Mouse (Mus musculus): ENCODE measurements at regions not wholly inside any gene's neighbourhood (a gene's known extent, or its start where the extent isn't known, plus 50 kb on each side); places are given as distances from the start of the nearest gene placed in this dataset.

DNA sequence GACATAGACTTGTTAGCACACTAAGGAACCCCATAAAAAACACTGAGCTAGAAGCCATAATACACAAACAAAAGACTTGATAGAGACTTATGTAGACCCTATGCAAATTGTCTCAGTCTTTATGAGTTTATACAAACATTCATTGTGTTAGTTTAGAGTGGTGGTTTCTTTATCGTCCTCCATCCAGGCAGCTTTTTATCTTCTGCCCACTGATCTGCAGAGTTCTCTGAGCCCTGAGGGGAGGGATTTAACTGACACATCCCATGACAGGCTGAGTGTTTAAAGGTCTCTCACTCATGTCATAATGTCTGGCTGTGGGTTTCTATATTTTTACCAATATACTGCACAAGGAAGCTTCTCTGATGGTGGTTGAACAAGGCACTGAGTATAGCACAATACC lies 175.7 kb upstream of the Sema3d start:
- Histone ChIP-seq H3K4me3 (replicated peaks; ENCODE audit: low read depth, low read length) (no peak overlapping the region), H3K4me1 (ENCODE audit: control insufficient read depth, insufficient read depth, low read length) (no peaks in the 10 kb centered on the region), H3K27ac (replicated peaks; ENCODE audit: low read depth, low read length) (no peak overlapping the region), H3K36me3 (ENCODE audit: control insufficient read depth, insufficient read depth, low read length) (no peaks in the 10 kb centered on the region), H3K27me3 (ENCODE audit: control insufficient read depth, insufficient read depth, low read length) (no peaks in the 10 kb centered on the region), H3K9ac (replicated peaks; ENCODE audit: low read length) (no peak overlapping the region), H3K9me3 (ENCODE audit: control insufficient read depth, low read length) (no peaks in the 10 kb centered on the region), H3K4me2 (ENCODE audit: low read length) (no peak overlapping the region)
- DNase-seq: no peak
- WGBS: 40% methylated on average over 1 of the region's 1 CpGs
- no peak for ATAC-seq (ENCODE audit: low FRiP score, low TSS enrichment)

DNA sequence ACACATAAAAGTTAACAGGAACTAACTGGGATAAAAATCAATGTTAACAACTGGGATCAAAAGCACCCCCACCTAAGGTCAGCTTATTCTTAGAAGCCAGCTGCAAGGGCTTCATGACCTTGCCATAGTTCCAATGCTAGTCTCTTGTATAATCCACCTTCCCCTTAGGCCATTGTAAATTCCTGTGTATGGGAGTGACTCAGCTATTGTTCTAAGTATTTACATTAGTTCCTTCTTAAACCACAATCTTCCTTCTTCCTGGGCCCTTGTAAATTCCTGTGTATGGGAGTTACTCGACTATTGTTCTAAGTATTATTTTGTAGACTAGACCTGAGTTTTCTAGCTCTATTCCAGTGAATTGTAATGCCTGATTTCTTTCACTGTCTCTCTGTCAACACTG lies 173.6 kb upstream of the Sema3d start:
- Histone ChIP-seq H3K36me3 (ENCODE audit: control insufficient read depth, insufficient read depth, low read length) (no peaks in the 10 kb centered on the region), H3K27me3 (ENCODE audit: control insufficient read depth, insufficient read depth, low read length) (no peaks in the 10 kb centered on the region), H3K9me3 (ENCODE audit: control insufficient read depth, low read length) (no peaks in the 10 kb centered on the region), H3K4me3 (replicated peaks; ENCODE audit: low read depth, low read length) (no peak overlapping the region), H3K27ac (replicated peaks; ENCODE audit: low read depth, low read length) (no peak overlapping the region), H3K4me2 (ENCODE audit: low read length) (no peak overlapping the region), H3K4me1 (ENCODE audit: control insufficient read depth, insufficient read depth, low read length) (no peaks in the 10 kb centered on the region), H3K9ac (replicated peaks; ENCODE audit: low read length) (no peak overlapping the region)
- 84% methylated on average over 1 of the region's 1 CpGs for WGBS
- ATAC-seq (ENCODE audit: low FRiP score, low TSS enrichment) (no peak), DNase-seq (no peak)

DNA sequence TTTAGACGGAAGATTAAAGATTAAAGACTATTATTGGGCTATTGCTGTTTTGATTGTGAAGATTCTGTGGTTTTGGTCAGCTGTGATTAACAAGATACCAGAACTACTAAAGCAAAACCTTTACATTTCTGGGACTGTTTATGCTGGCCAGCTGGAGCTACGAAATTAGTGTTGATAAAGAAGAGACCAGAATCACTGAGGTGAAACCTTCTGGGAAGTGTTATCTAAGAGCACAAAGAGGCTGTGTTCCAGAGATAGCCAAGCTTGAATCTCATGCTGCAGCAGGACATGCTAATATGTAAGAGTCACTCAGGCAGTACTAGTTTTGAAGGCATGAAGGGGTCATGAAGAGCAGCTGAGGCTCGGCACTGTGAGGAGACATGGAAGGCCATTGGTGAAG lies 169.7 kb upstream of the Sema3d start:
- Histone ChIP-seq H3K27me3 (ENCODE audit: control insufficient read depth, insufficient read depth, low read length) (no peaks in the 10 kb centered on the region), H3K9ac (replicated peaks; ENCODE audit: low read length) (no peak overlapping the region), H3K4me2 (ENCODE audit: low read length) (no peak overlapping the region), H3K27ac (replicated peaks; ENCODE audit: low read depth, low read length) (no peak overlapping the region), H3K36me3 (ENCODE audit: control insufficient read depth, insufficient read depth, low read length) (no peaks in the 10 kb centered on the region), H3K4me3 (replicated peaks; ENCODE audit: low read depth, low read length) (no peak overlapping the region), H3K9me3 (ENCODE audit: control insufficient read depth, low read length) (no peaks in the 10 kb centered on the region), H3K4me1 (ENCODE audit: control insufficient read depth, insufficient read depth, low read length) (no peaks in the 10 kb centered on the region)
- no peak for DNase-seq
- WGBS: 87% methylated on average over 3 of the region's 3 CpGs
- ATAC-seq (ENCODE audit: low FRiP score, low TSS enrichment): no peak

DNA sequence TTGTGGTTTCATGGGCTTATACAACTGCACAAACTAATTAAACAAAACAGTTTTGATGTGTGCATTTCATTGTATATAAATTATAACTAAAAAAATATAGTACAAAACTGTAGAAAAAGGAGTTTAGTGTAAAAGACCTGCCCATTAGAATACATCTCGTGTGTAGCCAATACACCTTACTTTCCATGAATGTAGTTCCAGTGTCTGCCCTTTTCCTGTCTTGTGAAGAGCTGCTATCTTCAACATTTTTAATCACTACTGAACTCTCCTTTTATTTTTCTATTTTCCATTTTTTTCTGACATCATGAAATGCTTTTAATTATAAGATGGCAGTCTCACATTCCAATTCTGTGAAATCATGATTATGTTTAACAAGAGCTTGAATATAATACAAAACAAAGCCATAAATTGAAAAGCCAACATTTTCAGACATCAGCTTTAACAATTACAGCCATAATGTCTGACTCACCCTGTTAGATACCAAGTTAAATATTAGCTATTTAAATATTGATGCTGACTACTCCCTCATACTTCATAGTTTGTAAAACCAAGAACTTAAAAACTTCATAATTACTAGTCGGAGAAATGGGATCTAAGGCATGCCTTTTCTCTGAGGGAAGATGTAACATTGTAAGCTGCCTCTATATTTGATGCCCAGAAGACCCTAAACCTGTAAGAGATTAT lies 163.6 kb upstream of the Sema3d start:
- Histone ChIP-seq H3K36me3 (ENCODE audit: control insufficient read depth, insufficient read depth, low read length) (no peaks in the 10 kb centered on the region), H3K9ac (replicated peaks; ENCODE audit: low read length) (no peak overlapping the region), H3K27me3 (ENCODE audit: control insufficient read depth, insufficient read depth, low read length) (no peaks in the 10 kb centered on the region), H3K9me3 (ENCODE audit: control insufficient read depth, low read length) (no peaks in the 10 kb centered on the region), H3K4me2 (ENCODE audit: low read length) (no peak overlapping the region), H3K4me1 (ENCODE audit: control insufficient read depth, insufficient read depth, low read length) (no peaks in the 10 kb centered on the region), H3K4me3 (replicated peaks; ENCODE audit: low read depth, low read length) (no peak overlapping the region), H3K27ac (replicated peaks; ENCODE audit: low read depth, low read length) (no peak overlapping the region)
- no peak for DNase-seq
- ATAC-seq (ENCODE audit: low FRiP score, low TSS enrichment): no peak
- WGBS: 90% methylated on average over 2 of the region's 2 CpGs

DNA sequence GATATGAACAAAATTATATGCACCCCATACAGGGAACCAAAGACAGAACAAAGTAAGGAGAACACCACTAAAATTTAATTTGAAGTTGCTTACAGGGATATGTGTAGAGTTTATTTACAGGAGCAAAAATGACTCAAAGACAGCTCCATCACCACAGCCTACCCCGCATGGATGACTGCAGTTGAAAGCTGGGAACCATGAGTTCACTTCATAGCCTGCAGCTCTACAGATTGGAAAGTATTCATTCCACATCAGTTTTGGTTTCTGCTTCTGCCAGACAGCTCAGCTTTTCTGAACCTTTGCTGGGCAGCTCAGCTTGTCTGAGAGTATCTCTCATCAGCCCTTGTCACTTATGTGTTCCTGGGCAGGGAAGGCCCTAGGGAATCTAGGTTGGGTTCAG lies 160.6 kb upstream of the Sema3d start:
- H3K36me3 ChIP-seq (ENCODE audit: control insufficient read depth, insufficient read depth, low read length): no peaks in the 10 kb centered on the region
- no peaks in the 10 kb centered on the region for H3K4me1 ChIP-seq (ENCODE audit: control insufficient read depth, insufficient read depth, low read length)
- H3K4me3 ChIP-seq (replicated peaks; ENCODE audit: low read depth, low read length): no peak overlapping the region
- 92% methylated on average over 1 of the region's 1 CpGs for WGBS
- ATAC-seq (ENCODE audit: low FRiP score, low TSS enrichment): no peak
- no peak for DNase-seq
- no peak overlapping the region for H3K4me2 ChIP-seq (ENCODE audit: low read length)
- no peak overlapping the region for H3K27ac ChIP-seq (replicated peaks; ENCODE audit: low read depth, low read length)
- H3K9ac ChIP-seq (replicated peaks; ENCODE audit: low read length): no peak overlapping the region
- no peaks in the 10 kb centered on the region for H3K9me3 ChIP-seq (ENCODE audit: control insufficient read depth, low read length)
- H3K27me3 ChIP-seq (ENCODE audit: control insufficient read depth, insufficient read depth, low read length): no peaks in the 10 kb centered on the region

DNA sequence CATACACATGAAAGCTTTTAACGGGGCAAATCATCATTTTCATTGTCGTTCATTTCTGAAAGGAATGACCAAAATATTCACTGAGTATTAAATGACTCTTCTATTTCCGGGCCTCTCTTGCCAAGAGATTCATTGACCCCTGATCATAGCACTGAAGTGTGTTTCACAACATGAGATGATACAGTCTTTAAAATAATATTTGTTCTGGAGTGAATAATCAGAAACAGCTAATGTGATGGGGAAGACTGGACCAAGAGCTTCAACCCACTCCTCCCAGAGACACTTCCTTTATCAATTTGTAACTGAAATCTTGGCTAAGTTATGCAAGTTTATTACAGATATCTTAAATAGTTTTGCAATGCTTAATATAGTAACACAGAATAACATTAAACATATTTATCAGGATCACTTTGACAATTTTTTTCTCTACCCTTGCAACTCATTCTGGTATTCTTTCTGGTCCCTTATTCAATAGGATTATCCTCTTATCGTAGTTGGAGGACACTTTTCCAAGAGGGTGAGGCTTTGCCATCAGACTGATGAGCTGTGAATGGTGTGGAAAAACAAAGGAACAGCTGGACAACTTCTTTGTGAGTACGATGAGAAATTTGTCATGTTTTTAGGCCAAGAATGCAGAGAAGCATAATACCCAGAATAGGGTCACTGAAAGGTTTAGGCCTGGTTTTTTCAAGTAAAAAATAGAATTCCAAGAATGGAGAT lies 149.6 kb upstream of the Sema3d start:
- H3K4me1 ChIP-seq (ENCODE audit: control insufficient read depth, insufficient read depth, low read length): no peaks in the 10 kb centered on the region
- H3K4me3 ChIP-seq (replicated peaks; ENCODE audit: low read depth, low read length): no peak overlapping the region
- no peak overlapping the region for H3K27ac ChIP-seq (replicated peaks; ENCODE audit: low read depth, low read length)
- DNase-seq: no peak
- H3K9me3 ChIP-seq (ENCODE audit: control insufficient read depth, low read length): no peaks in the 10 kb centered on the region
- no peaks in the 10 kb centered on the region for H3K36me3 ChIP-seq (ENCODE audit: control insufficient read depth, insufficient read depth, low read length)
- ATAC-seq (ENCODE audit: low FRiP score, low TSS enrichment): no peak
- no peaks in the 10 kb centered on the region for H3K27me3 ChIP-seq (ENCODE audit: control insufficient read depth, insufficient read depth, low read length)
- H3K4me2 ChIP-seq (ENCODE audit: low read length): no peak overlapping the region
- H3K9ac ChIP-seq (replicated peaks; ENCODE audit: low read length): no peak overlapping the region
- 63% methylated on average over 5 of the region's 5 CpGs for WGBS

DNA sequence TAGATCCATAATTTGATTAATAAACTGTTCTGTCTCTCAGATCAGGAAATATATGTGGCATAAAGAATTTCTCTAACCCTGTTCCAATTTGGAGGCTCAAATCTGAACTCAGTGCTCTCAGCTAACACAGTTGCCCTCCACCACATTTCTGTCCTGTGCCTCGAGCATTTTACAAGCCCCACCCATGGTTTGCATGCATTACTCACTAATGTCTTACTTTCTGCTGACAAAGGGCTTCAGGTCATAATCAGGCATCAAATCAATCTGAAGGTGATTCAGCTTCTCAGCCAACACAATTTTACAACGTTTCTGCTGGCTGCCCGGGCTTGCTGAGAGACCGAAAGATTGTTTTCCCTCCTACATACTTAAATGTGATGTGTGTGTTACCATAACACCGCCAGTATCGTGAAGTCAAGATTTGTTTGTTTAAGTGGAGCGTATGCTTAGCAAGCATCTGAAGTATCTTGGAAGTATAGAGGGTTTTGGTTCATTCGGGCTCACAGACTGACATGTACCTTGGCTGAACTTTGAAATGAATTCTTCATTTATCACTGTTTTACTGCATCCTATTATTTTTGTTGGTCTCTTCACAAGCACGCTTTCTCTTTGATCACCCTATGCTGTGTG lies 139.9 kb upstream of the Sema3d start:
- H3K27me3 ChIP-seq (ENCODE audit: control insufficient read depth, insufficient read depth, low read length): no peaks in the 10 kb centered on the region
- no peaks in the 10 kb centered on the region for H3K9me3 ChIP-seq (ENCODE audit: control insufficient read depth, low read length)
- H3K4me3 ChIP-seq (replicated peaks; ENCODE audit: low read depth, low read length): no peak overlapping the region
- ATAC-seq (ENCODE audit: low FRiP score, low TSS enrichment): no peak
- H3K4me2 ChIP-seq (ENCODE audit: low read length): no peak overlapping the region
- 80% methylated on average over 9 of the region's 9 CpGs for WGBS
- no peak overlapping the region for H3K9ac ChIP-seq (replicated peaks; ENCODE audit: low read length)
- no peaks in the 10 kb centered on the region for H3K36me3 ChIP-seq (ENCODE audit: control insufficient read depth, insufficient read depth, low read length)
- no peak overlapping the region for H3K27ac ChIP-seq (replicated peaks; ENCODE audit: low read depth, low read length)
- DNase-seq: no peak
- H3K4me1 ChIP-seq (ENCODE audit: control insufficient read depth, insufficient read depth, low read length): no peaks in the 10 kb centered on the region

DNA sequence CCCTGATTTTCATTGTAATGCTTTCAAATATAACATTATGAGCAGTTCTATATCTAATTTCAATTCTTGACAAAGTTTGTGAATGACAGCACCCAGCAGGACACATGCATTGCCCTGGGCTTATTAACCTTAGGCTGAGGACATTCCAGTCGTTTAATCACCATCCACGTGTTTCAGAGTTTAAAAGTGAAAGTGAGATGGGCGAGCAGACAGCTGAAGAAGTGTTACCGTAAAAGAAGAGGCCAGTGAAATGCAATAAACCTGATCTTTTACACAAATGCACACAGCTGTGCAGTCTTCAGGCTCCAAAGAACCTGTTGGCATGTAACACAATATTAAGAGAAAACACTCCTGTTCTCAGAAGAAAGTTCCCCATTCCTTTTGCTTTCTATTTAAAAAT lies 89.5 kb upstream of the Sema3d start:
- Histone ChIP-seq H3K27me3 (ENCODE audit: control insufficient read depth, insufficient read depth, low read length) (no peaks in the 10 kb centered on the region), H3K4me1 (ENCODE audit: control insufficient read depth, insufficient read depth, low read length) (no peaks in the 10 kb centered on the region), H3K4me2 (ENCODE audit: low read length) (no peak overlapping the region), H3K9me3 (ENCODE audit: control insufficient read depth, low read length) (no peaks in the 10 kb centered on the region), H3K36me3 (ENCODE audit: control insufficient read depth, insufficient read depth, low read length) (no peaks in the 10 kb centered on the region), H3K9ac (replicated peaks; ENCODE audit: low read length) (no peak overlapping the region), H3K4me3 (replicated peaks; ENCODE audit: low read depth, low read length) (no peak overlapping the region), H3K27ac (replicated peaks; ENCODE audit: low read depth, low read length) (no peak overlapping the region)
- DNase-seq (no peak), ATAC-seq (ENCODE audit: low FRiP score, low TSS enrichment) (no peak)
- WGBS: 63% methylated on average over 4 of the region's 4 CpGs

DNA sequence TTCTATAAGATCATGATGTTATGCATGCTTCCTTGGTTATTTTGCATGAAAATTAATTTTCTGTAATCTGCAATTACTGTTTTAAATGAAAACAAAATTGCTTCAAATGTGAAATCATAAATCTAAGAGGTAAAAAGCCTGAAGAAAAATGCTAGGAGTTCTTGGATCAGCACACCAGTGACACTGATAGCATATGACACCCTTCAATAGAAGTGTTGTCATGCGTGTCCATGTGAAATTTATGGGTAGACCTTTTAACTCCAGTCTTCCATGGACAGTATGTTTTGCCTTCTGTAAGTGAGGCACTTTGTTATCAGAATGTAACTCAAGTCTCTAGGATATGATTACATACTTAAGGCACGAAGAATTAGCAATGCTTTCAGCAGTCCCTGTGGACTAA lies 85.9 kb upstream of the Sema3d start:
- H3K4me2 ChIP-seq (ENCODE audit: low read length): no peak overlapping the region
- 72% methylated on average over 2 of the region's 2 CpGs for WGBS
- H3K9me3 ChIP-seq (ENCODE audit: control insufficient read depth, low read length): no peaks in the 10 kb centered on the region
- no peak overlapping the region for H3K9ac ChIP-seq (replicated peaks; ENCODE audit: low read length)
- ATAC-seq (ENCODE audit: low FRiP score, low TSS enrichment) (no peak), DNase-seq (no peak)
- no peaks in the 10 kb centered on the region for H3K36me3 ChIP-seq (ENCODE audit: control insufficient read depth, insufficient read depth, low read length)
- H3K27me3 ChIP-seq (ENCODE audit: control insufficient read depth, insufficient read depth, low read length): no peaks in the 10 kb centered on the region
- no peaks in the 10 kb centered on the region for H3K4me1 ChIP-seq (ENCODE audit: control insufficient read depth, insufficient read depth, low read length)
- H3K4me3 ChIP-seq (replicated peaks; ENCODE audit: low read depth, low read length): no peak overlapping the region
- H3K27ac ChIP-seq (replicated peaks; ENCODE audit: low read depth, low read length): no peak overlapping the region

Data from midbrain, embryonic 14.5 days (tissue).